Mouse (Mus musculus): Measurements from ENCODE around the gene Lce1k. TPM values are rescaled to one million over a fixed set of nuclear protein-coding genes. Genes with fewer than 3 reads are reported as not detected.

The Lce1k gene
- not detected for total RNA-seq (2023)

DNA sequence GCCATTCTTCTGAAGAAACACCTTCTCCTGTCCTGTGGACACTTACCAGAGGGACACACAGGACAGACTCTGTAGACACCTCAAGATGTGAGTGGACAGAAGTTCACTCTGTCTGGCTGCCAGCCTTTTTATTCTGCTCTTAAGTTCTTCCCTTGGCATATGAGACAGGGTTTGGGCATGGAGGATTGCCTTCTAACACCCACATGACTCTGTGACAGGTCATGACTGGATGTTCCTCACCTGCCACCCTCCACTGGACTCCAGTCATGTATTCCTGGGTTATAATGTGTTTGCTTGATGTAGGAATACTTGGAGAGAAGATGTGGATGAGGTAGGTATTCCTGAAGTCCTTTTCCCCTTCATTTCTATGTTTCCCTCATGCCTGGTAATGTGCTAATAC lies at the start of gene Lce1k:
Lce1k (minus strand) TSS at position 101 of the 400 bp plus-strand sequence.

DNA sequence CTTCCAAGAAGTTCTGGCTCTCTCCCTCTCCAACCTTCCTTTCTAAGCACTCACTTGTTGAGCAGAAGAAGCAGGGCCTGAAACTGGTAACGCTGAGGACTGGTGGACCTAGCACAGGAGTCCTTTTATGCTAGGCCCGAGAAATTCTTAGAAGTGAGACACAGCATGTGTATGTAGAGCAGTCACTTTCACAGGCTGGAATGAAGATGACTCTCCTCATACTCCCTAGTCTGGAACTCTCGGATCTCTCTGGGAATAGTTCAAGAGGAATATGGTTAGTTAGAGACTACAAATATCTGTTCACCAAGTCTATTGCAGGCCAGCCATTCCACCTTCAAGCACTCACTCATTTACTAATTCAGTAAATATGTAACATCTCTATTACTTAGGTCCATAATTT lies 43.5 kb upstream of the Lce1k start, which contains the start of gene Lce1l:
Lce1l (minus strand) TSS at position 101 of the 400 bp plus-strand sequence.

DNA sequence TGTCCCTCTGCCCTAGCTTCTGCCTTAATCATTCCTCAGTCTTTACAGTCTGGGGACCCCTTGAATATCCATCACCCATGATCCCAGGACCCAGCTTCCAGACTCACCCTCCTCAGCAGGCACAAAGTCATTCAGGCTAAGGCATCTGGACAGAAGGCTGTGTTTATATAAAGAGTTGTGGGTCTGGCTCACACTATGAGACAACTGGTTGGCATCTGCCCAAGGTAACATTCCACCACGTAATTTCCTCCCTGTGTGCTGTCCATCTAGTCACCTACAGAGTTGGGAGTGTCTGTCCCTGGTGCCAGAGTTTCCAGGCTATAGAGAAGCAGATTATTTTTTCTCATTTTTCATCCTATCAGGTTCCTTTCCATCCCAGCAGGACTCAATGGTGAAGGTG lies 19.4 kb upstream of the Lce1k start, which contains the start of gene Kprp:
Kprp (minus strand) TSS at position 140 of the 400 bp plus-strand sequence.

DNA sequence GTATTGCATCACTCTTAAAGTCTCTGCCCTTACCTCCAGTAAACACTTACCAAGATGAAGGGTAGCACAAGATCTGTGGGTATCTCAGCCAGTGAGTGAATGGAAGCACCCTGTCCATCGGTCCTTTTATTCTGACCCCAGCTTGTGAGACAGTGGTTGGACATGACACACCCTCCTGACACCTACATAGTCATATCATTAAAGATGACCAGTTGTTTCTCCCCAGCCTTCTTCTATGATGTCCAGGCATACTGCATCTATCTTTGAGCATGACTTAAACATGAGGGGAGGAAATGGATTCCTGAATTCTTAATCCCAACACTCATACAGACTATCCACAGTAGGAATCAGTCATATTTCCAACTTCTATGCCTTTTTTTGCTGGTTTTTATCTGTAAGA lies 17.3 kb downstream of the Lce1k start, which contains the start of gene Lce1j:
Lce1j (minus strand) TSS at position 101 of the 400 bp plus-strand sequence.

DNA sequence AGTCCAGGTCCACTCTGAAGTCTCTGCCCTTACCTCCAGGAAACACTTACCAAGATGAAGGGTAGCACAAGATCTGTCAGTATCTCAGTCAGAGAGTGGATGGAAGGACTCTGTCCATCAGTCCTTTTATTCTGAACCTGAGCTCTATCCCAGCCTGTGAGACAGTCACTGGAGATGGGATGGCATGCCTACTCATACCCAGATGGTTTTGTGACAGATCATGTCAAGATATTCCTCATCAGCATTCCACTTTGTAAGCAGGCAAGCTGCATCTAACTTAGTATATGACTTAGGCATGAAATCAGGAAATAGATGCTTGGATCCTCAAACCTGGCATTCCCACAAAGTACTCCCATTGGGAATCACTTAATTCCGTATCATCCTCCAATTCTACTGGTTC lies 28.9 kb downstream of the Lce1k start, which contains the start of gene Lce1i:
Lce1i (minus strand) TSS at position 101 of the 400 bp plus-strand sequence.

DNA sequence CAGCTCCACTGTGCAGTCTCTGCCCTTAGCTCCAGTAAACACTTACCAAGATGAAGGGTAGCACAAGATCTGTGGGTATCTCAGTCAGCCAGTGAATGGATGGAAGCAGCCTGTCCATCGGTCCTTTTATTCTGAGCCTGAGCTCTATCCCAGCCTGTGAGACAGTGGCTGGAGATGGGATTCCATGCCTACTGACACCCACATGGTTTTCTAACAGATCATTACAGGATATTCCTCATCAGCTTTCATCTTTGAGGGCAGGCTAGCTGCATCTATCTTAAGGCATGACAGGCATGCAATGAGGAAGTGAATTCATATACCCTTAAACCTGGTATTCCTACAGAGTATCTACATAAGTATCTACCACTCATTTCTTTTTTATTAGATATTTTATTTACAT lies 42.7 kb downstream of the Lce1k start, which contains the start of gene Lce1h:
Lce1h (minus strand) TSS at position 101 of the 400 bp plus-strand sequence.

Other genes starting within 250 kb of the Lce1k start
- not detected for gene Ivl, start 234.2 kb downstream of the Lce1k start, total RNA-seq (2023)
- not detected for gene Smcp, start 218.9 kb downstream of the Lce1k start, total RNA-seq (2023)
- not detected for gene 2210017I01Rik, start 200.4 kb downstream of the Lce1k start, total RNA-seq (2023)
- gene Lce6a, start 186.2 kb downstream of the Lce1k start, total RNA-seq (2023) = not detected
- not detected for gene Lce1a1, start 159.6 kb downstream of the Lce1k start, total RNA-seq (2023)
- gene Lce1b, start 151.0 kb downstream of the Lce1k start, total RNA-seq (2023) = not detected
- gene Lce1a2, start 137.6 kb downstream of the Lce1k start, total RNA-seq (2023) = not detected
- gene Lce1c, start 128.6 kb downstream of the Lce1k start, total RNA-seq (2023) = not detected
- not detected for gene Lce1d, start 120.7 kb downstream of the Lce1k start, total RNA-seq (2023)
- not detected for gene Lce1e, start 98.8 kb downstream of the Lce1k start, total RNA-seq (2023)
- not detected for gene Lce1f, start 87.5 kb downstream of the Lce1k start, total RNA-seq (2023)
- not detected for gene Gm38119, start 68.8 kb downstream of the Lce1k start, total RNA-seq (2023)
- not detected for gene Lce1g, start 55.6 kb downstream of the Lce1k start, total RNA-seq (2023)
- not detected for gene Lce1h, start 42.8 kb downstream of the Lce1k start, total RNA-seq (2023)
- gene Lce1i, start 29.0 kb downstream of the Lce1k start, total RNA-seq (2023) = not detected
- gene Lce1j, start 17.4 kb downstream of the Lce1k start, total RNA-seq (2023) = not detected
- not detected for gene Kprp, start 19.4 kb upstream of the Lce1k start, total RNA-seq (2023)
- not detected for gene Lce1l, start 43.4 kb upstream of the Lce1k start, total RNA-seq (2023)
- gene 2310050C09Rik, start 62.3 kb upstream of the Lce1k start, total RNA-seq (2023) = not detected
- not detected for gene Lce3a, start 118.3 kb upstream of the Lce1k start, total RNA-seq (2023)
- gene Lce3b, start 125.1 kb upstream of the Lce1k start, total RNA-seq (2023) = not detected
- gene Lce3c, start 136.6 kb upstream of the Lce1k start, total RNA-seq (2023) = not detected
- gene Lce3d, start 149.5 kb upstream of the Lce1k start, total RNA-seq (2023) = not detected
- not detected for gene Lce3e, start 159.2 kb upstream of the Lce1k start, total RNA-seq (2023)
- gene Lce3f, start 184.3 kb upstream of the Lce1k start, total RNA-seq (2023) = not detected
- not detected for gene Crct1, start 207.8 kb upstream of the Lce1k start, total RNA-seq (2023)
- not detected for gene Lce1m, start 211.2 kb upstream of the Lce1k start, total RNA-seq (2023)

All from neutrophil, adult 59 days (primary cell).